Mouse (Mus musculus) liver, adult (tissue): Measurements from ENCODE around the gene Rnd3.

ENCODE experiments used
- GATA4 ChIP-seq: IDR thresholded peaks from 2 replicates; pipeline ENCODE4 v1.6.1; 2014; ENCODE audit warnings: mild to moderate bottlenecking, low read length; ENCODE audit not compliant: insufficient replicate concordance

The Rnd3 gene

GRCm38 (mm10) chr2:51085155-51085554 is 63.8 kb downstream of the Rnd3 start:
- TF ChIP-seq GATA4, result no peak

- TF ChIP-seq GATA4, result no peak
Observed at GRCm38 (mm10) chr2:51082714-51083351, 66.1 kb downstream of the Rnd3 start.
